Mouse (Mus musculus) left cerebral cortex, adult 8-10 months (tissue): Measurements from ENCODE around the gene Casz1. TPM values are rescaled to one million over a fixed set of nuclear protein-coding genes. Genes with fewer than 3 reads are reported as not detected.

Experiments
- DNase-seq, 2 experiments: peaks; one replicate each; pipeline ENCODE4 v3.0.0; 2022; ENCODE audit warnings: low spot score in 2 of 2
- total RNA-seq, 4 experiments: library from RNA; stranded (reverse); gene quantifications; 2 replicates each; pipeline ENCODE4 v1.2.4; 2022

Gene Casz1
- total RNA-seq, 4 experiments from 2014 or later, result 1.2 to 2.4 (median 1.7) TPM

GRCm38 (mm10) chr4:148797475-148798324, 6.5 kb upstream of the Casz1 start:
- no peak for DNase-seq

GRCm38 (mm10) chr4:148803031-148803430, 1.2 kb upstream of the Casz1 start:
- DNase-seq, result no peak

GRCm38 (mm10) chr4:148803636-148804035, 593 bp upstream of the Casz1 start:
- DNase-seq, result no peak

- no peak for DNase-seq
These were observed 541 bp downstream of the Casz1 start for GRCm38 (mm10) chr4:148804780-148805160.

GRCm38 (mm10) chr4:148805161-148805810, 1.1 kb downstream of the Casz1 start:
- no peak for DNase-seq

GRCm38 (mm10) chr4:148805811-148806747, 1.9 kb downstream of the Casz1 start:
- DNase-seq, result no peak

- no peak for DNase-seq
These were observed 2.6 kb downstream of the Casz1 start for GRCm38 (mm10) chr4:148806836-148807235.

GRCm38 (mm10) chr4:148807397-148807796, 3.2 kb downstream of the Casz1 start:
- no peak for DNase-seq

- no peak for DNase-seq
These were observed 4.6 kb downstream of the Casz1 start for GRCm38 (mm10) chr4:148808839-148809238.

- no peak for DNase-seq
These were observed 6.5 kb downstream of the Casz1 start for GRCm38 (mm10) chr4:148810706-148811105.

- no peak for DNase-seq
These were observed 7.7 kb downstream of the Casz1 start for GRCm38 (mm10) chr4:148811940-148812339.

GRCm38 (mm10) chr4:148813247-148813646, 9.0 kb downstream of the Casz1 start:
- DNase-seq, result no peak

GRCm38 (mm10) chr4:148816556-148816955, 12.3 kb downstream of the Casz1 start:
- no peak for DNase-seq

- no peak for DNase-seq
These were observed 13.9 kb downstream of the Casz1 start for GRCm38 (mm10) chr4:148818161-148818560.

- no peak for DNase-seq
These were observed 15.9 kb downstream of the Casz1 start for GRCm38 (mm10) chr4:148820171-148820570.

GRCm38 (mm10) chr4:148823281-148823680, 19.1 kb downstream of the Casz1 start:
- no peak for DNase-seq

GRCm38 (mm10) chr4:148830350-148830749, 26.1 kb downstream of the Casz1 start:
- no peak for DNase-seq

- DNase-seq, result no peak
These were observed 29.2 kb downstream of the Casz1 start for GRCm38 (mm10) chr4:148833245-148833990.

- DNase-seq, result no peak
These were observed 32.2 kb downstream of the Casz1 start for GRCm38 (mm10) chr4:148836391-148836790.

GRCm38 (mm10) chr4:148837046-148837445, 32.8 kb downstream of the Casz1 start:
- DNase-seq, result no peak

- no peak for DNase-seq
These were observed 33.4 kb downstream of the Casz1 start for GRCm38 (mm10) chr4:148837644-148838043.
